In genomic region chr7:100811912-100812311, GRCm38 (mm10) we compare ENCODE assay signal across 18 mouse cellular contexts. TPM values are rescaled to one million over a fixed set of nuclear protein-coding genes. Genes with fewer than 3 reads are reported as not detected.
DNase-seq lines count a peak whose midpoint lies in the region; ATAC-seq and TF ChIP-seq lines count a peak whose summit lies in the region.
"Had no signal": no experiment of that assay in that cellular context is flagged by ENCODE, and none has a peak within 500 bp of the region (broad histone marks: within the 10 kb centered on the region; RNA-seq: fewer than 3 reads in every experiment).

No protein-coding gene starts in this region.

- no peak for TF ChIP-seq CTCF in forebrain, postnatal 0 days (IDR thresholded peaks at IDR 0.05; ENCODE audit: low read depth)

- no peak overlapping the region for H3K9ac ChIP-seq in forebrain, postnatal 0 days
- H3K9ac ChIP-seq in forebrain, embryonic 16.5 days (replicated peaks; ENCODE audit: low read depth, low read length), result no peak overlapping the region
- H3K9ac ChIP-seq: embryonic facial prominence, embryonic 13.5 days had no signal

- H3K4me2 ChIP-seq in forebrain, postnatal 0 days (ENCODE audit: low read depth), result no peak overlapping the region
- no peak overlapping the region for H3K4me2 ChIP-seq in forebrain, embryonic 16.5 days (ENCODE audit: low read length)
- H3K4me2 ChIP-seq: embryonic facial prominence, embryonic 13.5 days; liver, embryonic 11.5 days had no signal

- peaks cover 8% of the 10 kb centered on the region; the same call in 1 of the 2 replicates for H3K4me1 ChIP-seq in forebrain, postnatal 0 days (ENCODE audit: insufficient read depth)
- peaks cover 20% of the 10 kb centered on the region for H3K4me1 ChIP-seq in forebrain, embryonic 16.5 days (replicated peaks; ENCODE audit: control insufficient read depth, insufficient read depth, low read length)
- H3K4me1 ChIP-seq: embryonic facial prominence, embryonic 13.5 days had no signal

- H3K27me3 ChIP-seq in forebrain, postnatal 0 days (ENCODE audit: insufficient read depth, low read length), result no peaks in the 10 kb centered on the region
- no peaks in the 10 kb centered on the region for H3K27me3 ChIP-seq in forebrain, embryonic 16.5 days (replicated peaks; ENCODE audit: control insufficient read depth, insufficient read depth, low read length)
- H3K27me3 ChIP-seq: CH12.LX; embryonic facial prominence, embryonic 13.5 days had no signal

- WGBS in forebrain, postnatal 0 days, result 58% methylated on average over 5 of the region's 5 CpGs
- 60% methylated on average over 5 of the region's 5 CpGs for WGBS in forebrain, embryonic 16.5 days

- no peak overlapping the region for H3K4me3 ChIP-seq in forebrain, postnatal 0 days (ENCODE audit: low read depth, low read length)
- H3K4me3 ChIP-seq in forebrain, embryonic 16.5 days (replicated peaks; ENCODE audit: low read length), result no peak overlapping the region
- H3K4me3 ChIP-seq: embryonic facial prominence, embryonic 13.5 days; heart, embryonic 10.5 days; hindbrain, embryonic 10.5 days had no signal

- DNase-seq in forebrain, postnatal 0 days, result no peak
- DNase-seq in right cerebral cortex, postnatal 4 days, result peak; percentile 24
- no peak for DNase-seq in right cerebral cortex, postnatal 25 days
- DNase-seq in cerebellum, adult 9-11 months, result peak; percentile 87
- no peak for DNase-seq in spleen, postnatal 36 days (ENCODE audit: low spot score in 2 of 2)
- DNase-seq in kidney, postnatal 4 days, result no peak
- DNase-seq in gastrocnemius, adult 8-10 months (ENCODE audit: low spot score in 2 of 2), result no peak
- DNase-seq: adrenal gland, postnatal 14 days; gastrocnemius, postnatal 36 days; kidney, adult 9 months; lung, adult 18-20 months had no signal

- H3K36me3 ChIP-seq in forebrain, postnatal 0 days (ENCODE audit: insufficient read depth), result no peaks in the 10 kb centered on the region
- H3K36me3 ChIP-seq in forebrain, embryonic 16.5 days (ENCODE audit: control insufficient read depth, insufficient read depth), result no peaks in the 10 kb centered on the region; the same call in 1 of the 2 replicates
- H3K36me3 ChIP-seq: heart, embryonic 10.5 days had no signal

- no peaks in the 10 kb centered on the region for H3K9me3 ChIP-seq in forebrain, postnatal 0 days (ENCODE audit: low read length)
- H3K9me3 ChIP-seq in forebrain, embryonic 16.5 days (ENCODE audit: control insufficient read depth, low read length), result no peaks in the 10 kb centered on the region
- H3K9me3 ChIP-seq: embryonic facial prominence, embryonic 13.5 days; heart, embryonic 10.5 days; hindbrain, embryonic 10.5 days had no signal

- peak overlapping the region; percentile 54 for H3K27ac ChIP-seq in forebrain, postnatal 0 days (ENCODE audit: low read depth, low read length)
- H3K27ac ChIP-seq in forebrain, embryonic 16.5 days (ENCODE audit: low read length), result no peak overlapping the region
- H3K27ac ChIP-seq: embryonic facial prominence, embryonic 13.5 days; heart, embryonic 10.5 days; hindbrain, embryonic 10.5 days had no signal

- ATAC-seq in forebrain, postnatal 0 days, result no peak
- no peak for ATAC-seq in forebrain, embryonic 16.5 days
- ATAC-seq: midbrain, embryonic 16.5 days had no signal

RNA-seq across cellular contexts. Expression of gene Relt, which starts 51.3 kb away (rescaled TPM):
- 7.5 and 8.3 TPM in 2 replicates for total RNA-seq in forebrain, postnatal 0 days (2014; rRNA removed)
- 4.4 and 5.1 TPM in 2 replicates for polyA plus RNA-seq in forebrain, postnatal 0 days (2015; fragmentation: Nextera tagmentation; extraction: Ambion mirVana)
- polyA plus RNA-seq in forebrain, embryonic 16.5 days (2015; fragmentation: Nextera tagmentation; extraction: Ambion mirVana), result 3.9 and 4.8 TPM in 2 replicates
- 10 to 100 TPM; 10.5 to 22.2 (median 13.8) TPM for total RNA-seq in gastrocnemius, adult 8-10 months (2022)

Comparison
In these comparisons a context has a peak if more than half of its experiments do, and no peak if none do; other contexts are left out.
1. DNase-seq: peak in right cerebral cortex, postnatal 4 days (single experiment) and cerebellum, adult 9-11 months (single experiment); none in forebrain, postnatal 0 days (single experiment), right cerebral cortex, postnatal 25 days (single experiment), spleen, postnatal 36 days (0 of 2), kidney, postnatal 4 days (0 of 2) and gastrocnemius, adult 8-10 months (0 of 2).